Mouse (Mus musculus): ENCODE results near the gene Gm3002.
"Not testable (repeated sequence)": the region's sequence is repeated elsewhere in the genome, so short reads cannot be mapped to it uniquely, and the experiment has no call there.

Gene Gm3002

GRCm38 (mm10) chr14:3809774-3810173 lies at the start of gene Gm3002:
Gm3002 (plus strand) TSS chr14:3810074.
- DNase-seq (ENCODE audit: low read depth, low spot score) = not testable (repeated sequence)

- not testable (repeated sequence) for DNase-seq (ENCODE audit: low read depth, low spot score)
These were observed 36.1 kb downstream of the Gm3002 start, which contains the start of gene Gm3033 for GRCm38 (mm10) chr14:3845945-3846344. Gm3033 (plus strand) TSS chr14:3846245.

GRCm38 (mm10) chr14:3883872-3884271 lies 74.0 kb downstream of the Gm3002 start, which contains the start of gene Gm2916:
Gm2916 (plus strand) TSS chr14:3884172.
- not testable (repeated sequence) for DNase-seq (ENCODE audit: low read depth, low spot score)

GRCm38 (mm10) chr14:3931456-3931855 lies 121.6 kb downstream of the Gm3002 start, which contains the start of gene Gm3029:
Gm3029 (plus strand) TSS chr14:3931756.
- not testable (repeated sequence) for DNase-seq (ENCODE audit: low read depth, low spot score)

GRCm38 (mm10) chr14:3963247-3963646 lies 153.4 kb downstream of the Gm3002 start, which contains the start of gene Gm3095:
Gm3095 (plus strand) TSS chr14:3963547.
- DNase-seq (ENCODE audit: low read depth, low spot score) = not testable (repeated sequence)

- not testable (repeated sequence) for DNase-seq (ENCODE audit: low read depth, low spot score)
These were observed 188.2 kb downstream of the Gm3002 start, which contains the start of gene Gm3099 for GRCm38 (mm10) chr14:3998094-3998493. Gm3099 (plus strand) TSS chr14:3998394.

Data from retina, postnatal 7 days (tissue).